Mouse (Mus musculus) small intestine, adult 2 months (tissue): ENCODE results near the gene Hivep3. TPM values are rescaled to one million over a fixed set of nuclear protein-coding genes. Genes with fewer than 3 reads are reported as not detected.

Experiments used
- H3K27ac ChIP-seq: fragments of 200-500 bp; 2 replicates; pipeline ENCODE4 v1.5.1; 2012; ENCODE audit warnings: low read depth, low read length, control low read depth, inconsistent platforms; ENCODE audit not compliant: insufficient read depth
- H3K27me3 ChIP-seq: fragments of 200-500 bp; 2 replicates; pipeline ENCODE4 v1.6.1; 2012; ENCODE audit warnings: mild to moderate bottlenecking, moderate library complexity, low read length, inconsistent platforms; ENCODE audit not compliant: control insufficient read depth, insufficient read depth
- H3K36me3 ChIP-seq: fragments of 200-500 bp; 2 replicates; pipeline ENCODE4 v1.6.1; 2012; ENCODE audit warnings: mild to moderate bottlenecking, low read length, control low read depth, inconsistent platforms; ENCODE audit not compliant: control insufficient read depth, insufficient read depth
- H3K4me1 ChIP-seq: fragments of 200-500 bp; 2 replicates; pipeline ENCODE4 v1.6.1; 2012; ENCODE audit warnings: low read length, inconsistent platforms, mixed read lengths; ENCODE audit not compliant: control insufficient read depth, insufficient read depth, insufficient read length
- H3K4me3 ChIP-seq: fragments of 200-500 bp; 2 replicates; pipeline ENCODE4 v1.5.1; 2012; ENCODE audit warnings: low read depth, mild to moderate bottlenecking, control low read depth, inconsistent platforms, low read length, moderate library complexity
- CTCF ChIP-seq: fragments of 200-500 bp; IDR thresholded peaks from 2 replicates; pipeline ENCODE4 v1.5.1; 2012; ENCODE audit warnings: low read depth, mild to moderate bottlenecking, control low read depth, inconsistent platforms, low read length, moderate library complexity, mixed read lengths; ENCODE audit not compliant: insufficient replicate concordance, insufficient read length; ENCODE audit errors: extremely low read depth
- POLR2A ChIP-seq: fragments of 200-500 bp; IDR thresholded peaks from 2 replicates; pipeline ENCODE4 v1.6.1; 2012; ENCODE audit warnings: low read depth, mild to moderate bottlenecking, control low read depth, inconsistent platforms, low read length, moderate library complexity
- WGBS: fragments of 180-500 bp; shearing (Covaris S2); methylation state at CpG from one replicate; pipeline ENCODE4 v1.1.7; 2018; 5-methylcytosine and 5-hydroxymethylcytosine counted together
- polyA plus RNA-seq: library from polyadenylated mRNA; depleted of rRNA; stranded (reverse); fragments of >200 nt; gene quantifications from 2 replicates; pipeline ENCODE4 v1.2.3, GENCODE M21; 2012

The Hivep3 gene
- polyA plus RNA-seq, 1 experiment, result 3.3 TPM

- H3K4me3 ChIP-seq, result no peak overlapping the region
- H3K36me3 ChIP-seq, result no peaks in the 10 kb centered on the region
- no peaks in the 10 kb centered on the region for H3K27me3 ChIP-seq
- no peaks in the 10 kb centered on the region for H3K4me1 ChIP-seq
- WGBS, result 79% methylated on average over 6 of the region's 6 CpGs
- TF ChIP-seq CTCF (no peak), POLR2A (no peak)
- no peak overlapping the region for H3K27ac ChIP-seq
Measured at GRCm38 (mm10) chr4:120062198-120062597, 328.6 kb downstream of the Hivep3 start.

GRCm38 (mm10) chr4:120062754-120063153 is 329.2 kb downstream of the Hivep3 start:
- H3K4me3 ChIP-seq, result no peak overlapping the region
- WGBS, result 90% methylated on average over 11 of the region's 11 CpGs
- H3K27me3 ChIP-seq, result no peaks in the 10 kb centered on the region
- H3K4me1 ChIP-seq, result no peaks in the 10 kb centered on the region
- TF ChIP-seq POLR2A (no peak), CTCF (no peak)
- H3K27ac ChIP-seq, result no peak overlapping the region
- no peaks in the 10 kb centered on the region for H3K36me3 ChIP-seq

- 46% methylated on average over 20 of the region's 20 CpGs for WGBS
- Histone ChIP-seq H3K27me3 (no peaks in the 10 kb centered on the region), H3K36me3 (no peaks in the 10 kb centered on the region), H3K4me3 (no peak overlapping the region), H3K4me1 (no peaks in the 10 kb centered on the region), H3K27ac (no peak overlapping the region)
- no peak for TF ChIP-seq CTCF
- no peak for TF ChIP-seq POLR2A
Measured at GRCm38 (mm10) chr4:120063353-120064124, 330.0 kb downstream of the Hivep3 start.

DNA sequence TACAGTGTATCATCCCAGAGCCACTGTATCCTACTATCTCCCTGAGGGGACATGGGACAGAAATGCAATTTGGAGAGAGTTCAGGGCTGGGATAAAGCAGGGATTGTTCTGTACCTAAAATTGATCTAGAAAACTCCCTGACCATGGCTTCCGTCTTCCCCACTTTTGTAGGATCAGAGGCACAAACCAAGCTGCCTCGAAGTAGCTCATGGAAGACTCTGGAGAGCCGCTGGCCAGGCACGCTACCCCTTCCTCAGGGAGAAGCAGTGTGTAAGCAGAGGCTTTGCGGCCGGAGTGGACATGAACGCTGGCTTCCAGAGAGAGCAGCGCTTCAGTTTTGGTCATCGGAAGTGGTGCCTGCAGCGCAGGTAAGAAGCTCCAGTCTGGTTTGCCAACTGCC is 331.1 kb downstream of the Hivep3 start, which contains the start of gene AL607142.1:
Gene AL607142.1 (plus strand): TSS at position 301 of the 400 bp plus-strand sequence.
- no peaks in the 10 kb centered on the region for H3K27me3 ChIP-seq
- H3K4me1 ChIP-seq, result peaks cover 4% of the 10 kb centered on the region; the same call in 1 of the 2 replicates
- H3K4me3 ChIP-seq, result no peak within 1 kb of the TSS
- no peaks in the 10 kb centered on the region for H3K36me3 ChIP-seq
- no peak for TF ChIP-seq POLR2A
- TF ChIP-seq CTCF, result no peak
- H3K27ac ChIP-seq, result no peak within 1 kb of the TSS
- WGBS, result 95% methylated on average over 10 of the region's 10 CpGs

DNA sequence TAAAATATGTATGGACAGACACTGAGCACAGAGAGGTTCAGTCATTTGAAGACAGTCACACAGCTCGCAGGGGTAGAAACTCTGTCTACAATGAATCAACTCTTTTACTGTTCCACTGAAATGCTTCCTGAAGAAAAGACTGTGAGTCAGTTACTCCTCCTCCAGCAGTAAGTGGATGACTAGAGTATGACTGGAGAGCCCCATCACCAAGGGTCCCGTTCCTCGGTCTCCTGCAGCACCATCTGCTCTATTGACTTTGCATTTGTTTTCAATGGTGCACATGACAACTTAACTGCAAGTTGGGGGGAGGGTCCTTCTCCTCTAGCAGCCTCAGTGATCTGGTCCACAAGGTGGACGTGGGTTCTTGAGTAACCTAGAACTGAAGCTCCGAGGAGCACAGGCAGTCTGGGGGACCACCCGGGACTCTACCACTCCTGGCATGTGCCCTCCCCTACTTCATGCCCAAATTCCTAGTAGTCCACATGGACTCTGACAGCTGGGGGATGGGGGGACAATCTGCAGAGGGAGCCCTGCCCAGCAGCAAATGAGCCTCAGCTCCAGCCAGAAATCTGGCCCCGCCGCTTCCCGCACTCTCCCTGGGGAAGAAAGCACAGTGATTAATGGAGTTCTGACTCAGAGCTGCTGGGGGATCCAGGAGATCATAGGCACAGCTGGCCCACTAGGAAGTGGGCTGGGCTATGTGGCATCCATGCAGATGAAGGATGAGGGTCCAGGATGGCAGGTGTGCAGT is 333.4 kb downstream of the Hivep3 start:
- no peak overlapping the region for H3K27ac ChIP-seq
- H3K4me3 ChIP-seq, result no peak overlapping the region
- H3K36me3 ChIP-seq, result no peaks in the 10 kb centered on the region
- TF ChIP-seq POLR2A (no peak), CTCF (no peak)
- 69% methylated on average over 9 of the region's 9 CpGs for WGBS
- peaks cover 14% of the 10 kb centered on the region; the same call in 1 of the 2 replicates for H3K4me1 ChIP-seq
- no peaks in the 10 kb centered on the region for H3K27me3 ChIP-seq

DNA sequence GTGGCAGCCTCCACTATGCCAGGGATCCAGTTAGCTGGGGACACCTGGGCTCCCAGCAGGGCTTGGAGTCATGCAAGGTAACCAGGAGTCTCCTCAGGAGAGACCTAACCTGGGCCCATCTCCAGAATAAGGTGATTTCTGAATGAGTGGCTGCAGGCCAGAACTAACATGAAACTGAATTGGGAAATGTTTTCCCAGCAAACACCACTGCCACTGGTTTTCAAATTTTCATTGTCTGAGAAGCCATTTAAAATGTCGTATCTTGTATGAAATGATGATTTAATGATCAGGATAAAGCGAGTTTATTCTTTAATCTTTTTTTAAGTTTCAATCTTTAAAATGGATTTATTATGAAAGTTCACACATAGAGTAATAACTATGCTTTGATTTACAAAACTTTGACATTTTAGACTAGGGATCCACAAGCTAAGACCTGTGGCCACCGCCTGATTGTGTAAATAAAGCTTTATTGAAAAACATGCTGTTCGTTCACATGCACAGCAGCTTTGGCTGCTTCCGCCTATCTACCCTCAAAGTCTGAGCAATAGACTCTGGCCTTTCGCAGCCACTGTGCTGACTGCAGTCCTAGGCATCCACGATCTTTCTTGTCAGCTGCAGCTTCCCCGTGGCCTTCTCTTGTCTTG is 334.1 kb downstream of the Hivep3 start:
- no peak overlapping the region for H3K4me3 ChIP-seq
- TF ChIP-seq POLR2A (no peak), CTCF (no peak)
- H3K4me1 ChIP-seq, result peaks cover 21% of the 10 kb centered on the region; the same call in 1 of the 2 replicates
- no peaks in the 10 kb centered on the region for H3K36me3 ChIP-seq
- 76% methylated on average over 8 of the region's 8 CpGs for WGBS
- no peaks in the 10 kb centered on the region for H3K27me3 ChIP-seq
- H3K27ac ChIP-seq, result no peak overlapping the region

DNA sequence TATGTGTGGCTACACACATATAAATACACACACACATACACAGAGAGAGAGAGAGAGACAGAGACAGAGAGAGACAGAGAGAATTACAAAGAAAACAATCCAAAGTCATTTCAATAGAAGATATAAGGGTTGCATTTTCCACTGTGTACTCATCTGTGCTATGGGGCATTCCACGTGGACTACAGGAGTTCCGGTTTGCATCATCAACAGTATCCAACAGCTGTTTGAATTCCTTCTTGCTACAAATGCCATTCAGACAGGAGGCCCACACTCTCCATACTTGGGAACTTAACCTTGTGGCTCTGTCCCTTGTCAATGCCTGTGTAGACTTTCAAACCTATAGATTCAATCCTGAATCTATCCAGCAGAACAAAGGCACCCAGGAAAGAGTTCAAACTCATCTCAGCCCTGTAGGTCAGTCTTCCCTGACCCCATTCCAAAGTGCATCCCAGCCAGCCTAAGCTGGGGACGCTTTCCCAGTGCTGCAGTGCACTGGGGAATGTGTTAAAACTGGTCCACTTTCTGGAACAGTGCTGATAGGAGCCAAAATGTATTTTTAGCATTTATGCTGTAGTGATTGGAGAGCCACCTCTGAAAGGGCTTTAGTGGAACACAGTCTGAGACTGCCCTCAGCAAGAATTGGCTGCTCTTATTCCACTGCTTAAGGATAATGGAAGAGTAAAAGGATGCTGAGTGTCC is 335.4 kb downstream of the Hivep3 start:
- WGBS, result 35% methylated on average over 3 of the region's 3 CpGs
- no peak overlapping the region for H3K27ac ChIP-seq
- H3K36me3 ChIP-seq, result no peaks in the 10 kb centered on the region
- TF ChIP-seq CTCF (no peak), POLR2A (no peak)
- H3K4me3 ChIP-seq, result no peak overlapping the region
- H3K27me3 ChIP-seq, result no peaks in the 10 kb centered on the region
- peaks cover 29% of the 10 kb centered on the region for H3K4me1 ChIP-seq
